Mouse (Mus musculus) adrenal gland, postnatal 0 days (tissue): ENCODE data around the gene Cenpp. TPM values are rescaled to one million over a fixed set of nuclear protein-coding genes. Genes with fewer than 3 reads are reported as not detected.

Source experiments
- polyA plus RNA-seq: library from polyadenylated mRNA; unstranded; fragments of >200 nt; fragmentation: Nextera tagmentation; extraction: Ambion mirVana; gene quantifications from 2 replicates; pipeline ENCODE4 v1.2.1, GENCODE M21; 2015

The Cenpp gene
- 23.1 and 26.1 TPM in 2 replicates for polyA plus RNA-seq

DNA sequence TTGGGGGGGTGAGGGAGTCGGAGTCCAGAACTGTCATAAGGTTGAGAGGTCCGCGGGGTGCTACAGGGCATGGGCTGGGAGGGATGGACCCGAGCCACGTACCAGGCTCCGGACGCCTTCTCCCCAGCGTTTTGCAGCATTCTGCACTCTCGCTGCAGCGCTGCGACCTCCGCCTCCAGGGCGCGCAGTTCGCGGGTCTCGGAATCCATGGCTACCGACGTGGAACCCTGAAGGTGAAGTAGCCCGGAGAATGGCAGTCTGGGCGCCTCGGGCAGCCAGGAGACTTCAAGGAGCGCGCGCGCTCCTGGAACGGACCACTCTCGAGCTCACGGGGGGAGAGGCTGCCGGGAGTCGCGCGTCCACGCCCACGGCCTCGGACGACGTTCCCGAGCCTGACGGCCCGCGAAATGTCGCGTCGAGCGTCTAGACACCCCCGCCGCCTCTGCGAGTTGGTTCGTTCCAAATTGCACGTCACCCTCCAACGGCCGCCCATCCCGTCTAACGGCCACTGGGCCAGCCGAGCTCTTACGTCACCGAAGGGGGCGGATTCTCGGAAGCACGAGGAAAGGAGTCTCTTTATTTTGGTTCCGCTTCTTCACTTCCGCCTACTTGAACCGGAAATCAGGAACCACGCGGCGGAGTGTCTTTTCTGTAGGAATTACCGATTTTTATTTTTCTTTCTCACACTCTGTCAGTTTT is at the start of gene Cenpp, which contains the start of gene Nol8:
TSS of gene Cenpp (minus strand) at position 305 of the 699 bp plus-strand sequence.
TSS of gene Nol8 (plus strand) at position 598 of the 699 bp plus-strand sequence.

GRCm38 (mm10) chr13:49681351-49682232 is 29.0 kb upstream of the Cenpp start, which contains the start of gene Iars:
TSS of gene Iars (plus strand) at chr13:49682100.

GRCm38 (mm10) chr13:49607714-49608113 is 44.9 kb downstream of the Cenpp start, which contains the start of gene Ogn:
TSS of gene Ogn (plus strand) at chr13:49608046.

GRCm38 (mm10) chr13:49581541-49582530 is 70.7 kb downstream of the Cenpp start, which contains the start of gene Omd:
TSS of gene Omd (plus strand) at chr13:49582462.

GRCm38 (mm10) chr13:49544279-49544678 is 108.3 kb downstream of the Cenpp start, which contains the start of gene Aspn:
TSS of gene Aspn (plus strand) at chr13:49544443.

DNA sequence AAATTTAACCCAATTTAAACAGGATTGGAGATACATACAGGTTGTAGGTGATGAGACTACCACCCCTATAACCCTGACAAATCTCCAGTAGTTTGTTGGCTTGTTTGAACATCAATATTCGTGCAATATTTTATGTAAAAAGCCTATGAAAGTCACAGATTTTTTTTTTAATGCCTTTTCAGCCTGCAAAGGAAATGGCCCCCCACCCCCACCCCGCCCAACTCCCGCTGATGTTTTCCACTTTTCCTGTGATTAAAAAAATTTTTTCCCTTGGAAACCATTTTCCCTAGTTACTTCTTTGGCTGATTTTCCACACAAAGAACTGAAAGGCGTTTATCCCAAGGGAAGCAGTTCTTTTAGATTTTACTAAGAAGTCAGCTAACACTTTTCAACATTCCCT is 148.1 kb downstream of the Cenpp start, which contains the start of gene Ecm2:
TSS of gene Ecm2 (plus strand) at position 301 of the 400 bp plus-strand sequence.

GRCm38 (mm10) chr13:49492376-49493368 is 159.9 kb downstream of the Cenpp start, which contains the start of gene Tes3-ps:
TSS of gene Tes3-ps (plus strand) at chr13:49493318.

DNA sequence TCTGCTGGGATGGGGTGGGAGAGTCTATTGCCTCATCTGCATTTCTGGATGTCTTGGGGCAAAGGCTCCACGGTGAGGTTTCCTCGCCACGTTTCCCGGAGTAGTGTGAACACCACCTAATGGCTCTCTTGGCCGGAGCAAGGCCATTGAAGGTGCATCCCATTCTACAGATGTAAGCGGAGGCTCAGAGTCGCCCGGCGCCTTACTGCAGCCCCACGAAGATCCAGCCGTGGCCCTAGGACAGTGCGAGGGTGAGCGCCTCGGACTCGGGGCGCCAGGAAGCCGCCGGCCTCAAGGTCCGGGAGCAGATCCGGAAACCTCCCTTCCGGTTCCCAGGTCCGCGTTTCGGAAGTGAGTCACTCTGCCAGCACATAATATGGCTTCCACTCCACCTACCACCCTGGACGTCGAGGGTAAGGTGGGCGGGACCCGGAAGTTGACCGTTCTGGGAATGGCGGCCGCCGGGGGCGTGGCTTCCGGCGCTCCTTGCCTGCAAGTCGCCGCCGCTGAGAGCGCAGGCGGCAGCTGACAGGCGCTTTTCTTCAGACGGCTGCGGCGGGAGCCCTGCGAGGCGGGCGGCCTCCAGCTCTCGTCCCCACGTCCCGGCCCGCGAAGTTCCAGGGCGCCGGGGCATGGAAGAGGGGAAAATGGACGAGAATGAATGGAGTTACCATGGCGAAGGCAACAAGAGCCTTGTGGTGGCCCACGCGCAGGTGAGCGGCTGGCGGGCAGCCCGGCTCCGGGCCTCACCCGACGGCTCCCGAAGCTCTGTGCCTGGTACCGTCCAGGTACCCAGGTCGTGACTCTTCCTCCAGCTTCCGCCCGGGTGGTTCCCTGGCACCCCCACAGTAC is 231.6 kb downstream of the Cenpp start, which contains the start of gene Ippk:
TSS of gene Ippk (plus strand) at position 496 of the 852 bp plus-strand sequence.

Other genes with a start within 250 kb of the Cenpp start
- gene Ippk, start 231.5 kb downstream of the Cenpp start, polyA plus RNA-seq, result 10.2 and 16.9 TPM in 2 replicates
- gene Tes3-ps, start 159.5 kb downstream of the Cenpp start, polyA plus RNA-seq, result 0.69 and 0.99 TPM in 2 replicates
- 3.1 and 5.0 TPM in 2 replicates for gene Ecm2, start 148.0 kb downstream of the Cenpp start, polyA plus RNA-seq
- gene Aspn, start 108.3 kb downstream of the Cenpp start, polyA plus RNA-seq, result 64.4 and 97.2 TPM in 2 replicates
- gene Omd, start 70.3 kb downstream of the Cenpp start, polyA plus RNA-seq, result 4.7 and 15.6 TPM in 2 replicates
- gene Ogn, start 44.7 kb downstream of the Cenpp start, polyA plus RNA-seq, result 148 and 377 TPM in 2 replicates
- 10.2 and 14.8 TPM in 2 replicates for gene Nol8, start 293 bp upstream of the Cenpp start, polyA plus RNA-seq
- 15.8 and 20.6 TPM in 2 replicates for gene Iars, start 29.3 kb upstream of the Cenpp start, polyA plus RNA-seq
- not detected in 2 replicates for gene Gm30302, start 146.2 kb upstream of the Cenpp start, polyA plus RNA-seq